Mouse (Mus musculus) Patski (cell line): Measurements from ENCODE around the gene Arhgap35. TPM values are rescaled to one million over a fixed set of nuclear protein-coding genes. Genes with fewer than 3 reads are reported as not detected.
A peak's percentile ranks its signal among the peaks of the same experiment; 100 is the strongest.

ENCODE experiments used
- ATAC-seq: fragments of 100-300 bp; one replicate; pipeline ENCODE4 v1.8.0; 2021
- CTCF ChIA-PET: fragments of 350-600 bp; sonication (Branson Sonifier 250); formaldehyde crosslinking; loops from one replicate; lab custom pipeline; 2022; ENCODE audit warnings: inconsistent platforms; lab: Charles Lee
- POLR2A ChIA-PET: fragments of 350-600 bp; sonication (Branson Sonifier 250); formaldehyde crosslinking; loops from one replicate; lab custom pipeline; 2022; ENCODE audit warnings: antibody characterized with exemption, inconsistent platforms; lab: Charles Lee
- DNase-seq: peaks from one replicate; pipeline ENCODE4 v3.0.0-alpha.2; 2011; ENCODE audit warnings: low read depth, low spot score
- H3K27me3 ChIP-seq: fragments of 371-371 bp; one replicate; pipeline ENCODE4 v1.5.1; 2021
- CTCF ChIP-seq: fragments of 100-300 bp; IDR thresholded peaks from one replicate; pipeline ENCODE4 v1.5.1; 2021
- in situ Hi-C: fragments of 300-500 bp; cut with MboI; formaldehyde crosslinking; loops from 3 replicates; pipeline ENCODE4 v1.11.1; 2018; ENCODE audit warnings: low pct_unique_long_range_greater_than_20kb, mixed read lengths
- polyA plus RNA-seq: library from polyadenylated mRNA; unstranded; gene quantifications from one replicate; pipeline ENCODE4 v1.2.3, GENCODE M21; 2021

Arhgap35 gene
- polyA plus RNA-seq, 1 experiment from 2014 or later, result 53.1 TPM

- CTCF ChIA-PET, result interaction anchor here (1.0 kb wide), 1 partner anchor 14 kb away, joined by 3 read pairs; no protein-coding TSS in a partner anchor
- no peak for ATAC-seq
Measured at GRCm38 (mm10) chr7:16475764-16476599, 138.8 kb downstream of the Arhgap35 start.

GRCm38 (mm10) chr7:16475321-16475720 lies 139.5 kb downstream of the Arhgap35 start:
- ChIA-PET POLR2A (no interaction called here), CTCF (interaction anchor here (1.0 kb wide), 1 partner anchor 15 kb away, joined by 3 read pairs; no protein-coding TSS in a partner anchor)
- ATAC-seq, result no peak
- no peak for DNase-seq
- H3K27me3 ChIP-seq, result peaks cover 17% of the 10 kb centered on the region
- in situ Hi-C loops, result no loop called here
- TF ChIP-seq CTCF, result no peak

More at GRCm38 (mm10) chr7:16475764-16476599, 138.8 kb downstream of the Arhgap35 start:
- POLR2A ChIA-PET, result no interaction called here
- TF ChIP-seq CTCF, result no peak
- in situ Hi-C loops, result no loop called here
- H3K27me3 ChIP-seq, result peaks cover 17% of the 10 kb centered on the region
- DNase-seq, result no peak

GRCm38 (mm10) chr7:16474445-16474844 lies 140.3 kb downstream of the Arhgap35 start:
- no peak for TF ChIP-seq CTCF
- in situ Hi-C loops, result no loop called here
- no peak for DNase-seq
- ChIA-PET POLR2A (interaction anchor here (0.5 kb wide), 1 partner anchor 73 kb away, joined by 3 read pairs; no protein-coding TSS in a partner anchor), CTCF (no interaction called here)
- H3K27me3 ChIP-seq, result peaks cover 17% of the 10 kb centered on the region
- no peak for ATAC-seq

GRCm38 (mm10) chr7:16473847-16474246 lies 140.9 kb downstream of the Arhgap35 start:
- TF ChIP-seq CTCF, result no peak
- ChIA-PET CTCF (interaction anchor here (1.2 kb wide), 1 partner anchor 10 kb away, joined by 4 read pairs; no protein-coding TSS in a partner anchor), POLR2A (no interaction called here)
- peaks cover 17% of the 10 kb centered on the region for H3K27me3 ChIP-seq
- ATAC-seq (no peak), DNase-seq (no peak)
- in situ Hi-C loops, result no loop called here

- POLR2A ChIA-PET, result no interaction called here
- no peak for TF ChIP-seq CTCF
- CTCF ChIA-PET, result interaction anchor here (1.0 to 1.3 kb wide), 3 partner anchors 15 to 76 kb away, joined by 3 to 7 read pairs (median 4); no protein-coding TSS in a partner anchor
- in situ Hi-C loops, result no loop called here
- ATAC-seq, result no peak
- H3K27me3 ChIP-seq, result peaks cover 17% of the 10 kb centered on the region
- DNase-seq, result no peak
Measured at GRCm38 (mm10) chr7:16472116-16472709, 142.6 kb downstream of the Arhgap35 start.

- no peak for ATAC-seq
Measured at GRCm38 (mm10) chr7:16471549-16471948, 143.2 kb downstream of the Arhgap35 start.

GRCm38 (mm10) chr7:16468115-16468514 lies 146.7 kb downstream of the Arhgap35 start:
- no peaks in the 10 kb centered on the region for H3K27me3 ChIP-seq
- ChIA-PET POLR2A (no interaction called here), CTCF (no interaction called here)
- in situ Hi-C loops, result no loop called here
- DNase-seq, result no peak
- ATAC-seq, result no peak
- TF ChIP-seq CTCF, result no peak

More at GRCm38 (mm10) chr7:16471549-16471948, 143.2 kb downstream of the Arhgap35 start:
- peaks cover 17% of the 10 kb centered on the region for H3K27me3 ChIP-seq
- no peak for TF ChIP-seq CTCF
- no peak for DNase-seq
- ChIA-PET POLR2A (no interaction called here), CTCF (interaction anchor here (1.0 to 1.4 kb wide), 5 partner anchors 10 to 76 kb away, joined by 3 to 7 read pairs (median 4); no protein-coding TSS in a partner anchor)
- in situ Hi-C loops, result no loop called here

GRCm38 (mm10) chr7:16466565-16466964 lies 148.2 kb downstream of the Arhgap35 start:
- ATAC-seq (no peak), DNase-seq (no peak)
- in situ Hi-C loops, result no loop called here
- H3K27me3 ChIP-seq, result no peaks in the 10 kb centered on the region
- peak; percentile 82 for TF ChIP-seq CTCF
- ChIA-PET POLR2A (no interaction called here), CTCF (interaction anchor here (0.9 kb wide), 1 partner anchor 154 kb away, joined by 3 read pairs; no protein-coding TSS in a partner anchor)

- DNase-seq (no peak), ATAC-seq (no peak)
- no peak for TF ChIP-seq CTCF
- ChIA-PET CTCF (interaction anchor here (0.9 kb wide), 1 partner anchor 155 kb away, joined by 3 read pairs; no protein-coding TSS in a partner anchor), POLR2A (no interaction called here)
- no peaks in the 10 kb centered on the region for H3K27me3 ChIP-seq
- in situ Hi-C loops, result no loop called here
Measured at GRCm38 (mm10) chr7:16465568-16465967, 149.2 kb downstream of the Arhgap35 start.

GRCm38 (mm10) chr7:16465160-16465559 lies 149.6 kb downstream of the Arhgap35 start:
- ATAC-seq (peak; percentile 41), DNase-seq (no peak)
- TF ChIP-seq CTCF, result peak; percentile 92
- ChIA-PET CTCF (interaction anchor here (1.0 to 4.0 kb wide), 6 partner anchors 11 to 39 kb away, joined by 3 to 23 read pairs (median 12); no protein-coding TSS in a partner anchor), POLR2A (interaction anchor here (1.3 kb wide), 1 partner anchor 12 kb away, joined by 3 read pairs; no protein-coding TSS in a partner anchor)
- no peaks in the 10 kb centered on the region for H3K27me3 ChIP-seq
- in situ Hi-C loops, result no loop called here
